Mouse (Mus musculus) hindbrain, embryonic 10.5 days (tissue): Measurements from ENCODE around the gene Hacl1. TPM values are rescaled to one million over a fixed set of nuclear protein-coding genes. Genes with fewer than 3 reads are reported as not detected.

ENCODE experiments used
- DNase-seq: peaks from one replicate; pipeline ENCODE4 v3.0.0-alpha.2; 2017; ENCODE audit warnings: low spot score
- H3K27ac ChIP-seq: fragments of 300-500 bp; sonication (generic); 2 replicates; pipeline ENCODE4 v1.5.1; 2016; ENCODE audit warnings: mild to moderate bottlenecking, moderate library complexity
- H3K27me3 ChIP-seq: fragments of 300-500 bp; sonication (generic); 2 replicates; pipeline ENCODE4 v1.6.1; 2016; ENCODE audit warnings: mild to moderate bottlenecking; ENCODE audit not compliant: poor library complexity, insufficient read depth, severe bottlenecking
- H3K36me3 ChIP-seq: fragments of 300-500 bp; sonication (generic); 2 replicates; pipeline ENCODE4 v1.6.1; 2016; ENCODE audit warnings: mild to moderate bottlenecking, moderate library complexity
- H3K4me1 ChIP-seq: fragments of 300-500 bp; sonication (generic); replicated peaks from 2 replicates; pipeline ENCODE4 v1.6.1; 2016; ENCODE audit warnings: mild to moderate bottlenecking
- H3K4me3 ChIP-seq: fragments of 300-500 bp; sonication (generic); 2 replicates; pipeline ENCODE4 v1.5.1; 2016; ENCODE audit warnings: mild to moderate bottlenecking, moderate library complexity
- H3K9me3 ChIP-seq: fragments of 300-500 bp; sonication (generic); 2 replicates; pipeline ENCODE4 v1.6.1; 2016; ENCODE audit warnings: mild to moderate bottlenecking, moderate library complexity
- WGBS: fragments of 180-500 bp; shearing (Covaris S2); methylation state at CpG from one replicate; pipeline ENCODE4 v1.1.7; 2016; 5-methylcytosine and 5-hydroxymethylcytosine counted together
- polyA plus RNA-seq: library from polyadenylated mRNA; unstranded; fragments of >200 nt; fragmentation: Nextera tagmentation; extraction: Ambion mirVana; gene quantifications from 2 replicates; pipeline ENCODE4 v1.2.1, GENCODE M21; 2016

Hacl1 gene
- polyA plus RNA-seq = 8.2 and 8.8 TPM in 2 replicates

- Histone ChIP-seq H3K27ac (peak within 1 kb of the TSS; percentile 93), H3K4me1 (peaks cover 17% of the 10 kb centered on the region), H3K27me3 (no peaks in the 10 kb centered on the region), H3K4me3 (peak within 1 kb of the TSS; percentile 77), H3K36me3 (no peaks in the 10 kb centered on the region), H3K9me3 (no peaks in the 10 kb centered on the region)
- DNase-seq = peak; percentile 89
- WGBS = under 1% methylated on average over 30 of the region's 30 CpGs
These were observed at the start of gene Hacl1, which contains the start of gene Btd for GRCm38 (mm10) chr14:31640890-31641505. Gene Hacl1 (minus strand): TSS chr14:31641286. Gene Btd (plus strand): TSS chr14:31641028.

- no peak overlapping the region for H3K4me3 ChIP-seq
- 89% methylated on average over 1 of the region's 1 CpGs for WGBS
- H3K4me1 ChIP-seq = peaks cover 8% of the 10 kb centered on the region
- no peak for DNase-seq
- H3K27ac ChIP-seq = no peak overlapping the region
- H3K27me3 ChIP-seq = no peaks in the 10 kb centered on the region
- H3K36me3 ChIP-seq = no peaks in the 10 kb centered on the region
- no peaks in the 10 kb centered on the region for H3K9me3 ChIP-seq
These were observed 45.1 kb upstream of the Hacl1 start for GRCm38 (mm10) chr14:31686231-31686630.

DNA sequence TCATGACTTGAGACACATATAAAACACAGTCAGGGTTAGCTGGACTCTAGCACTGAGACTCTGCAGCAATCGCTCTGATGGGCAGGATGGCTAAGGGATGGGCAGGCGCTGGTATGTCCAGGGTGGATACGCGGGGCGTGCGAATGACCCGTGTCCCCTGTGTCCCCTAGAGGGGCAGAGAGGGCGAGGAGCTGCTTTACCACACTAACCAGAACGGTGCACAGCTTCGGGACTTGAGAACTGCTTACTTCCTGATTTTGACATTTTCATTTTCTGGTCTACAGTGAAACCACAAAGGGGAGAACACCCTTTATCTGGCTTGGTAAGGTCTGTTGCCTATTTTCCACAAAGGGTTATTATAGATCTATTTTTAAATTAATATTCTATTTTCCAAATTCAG, 44.6 kb upstream of the Hacl1 start:
- Histone ChIP-seq H3K36me3 (no peaks in the 10 kb centered on the region), H3K27ac (no peak overlapping the region), H3K27me3 (no peaks in the 10 kb centered on the region), H3K4me1 (peaks cover 8% of the 10 kb centered on the region), H3K9me3 (no peaks in the 10 kb centered on the region), H3K4me3 (no peak overlapping the region)
- DNase-seq = no peak
- 88% methylated on average over 10 of the region's 10 CpGs for WGBS

DNA sequence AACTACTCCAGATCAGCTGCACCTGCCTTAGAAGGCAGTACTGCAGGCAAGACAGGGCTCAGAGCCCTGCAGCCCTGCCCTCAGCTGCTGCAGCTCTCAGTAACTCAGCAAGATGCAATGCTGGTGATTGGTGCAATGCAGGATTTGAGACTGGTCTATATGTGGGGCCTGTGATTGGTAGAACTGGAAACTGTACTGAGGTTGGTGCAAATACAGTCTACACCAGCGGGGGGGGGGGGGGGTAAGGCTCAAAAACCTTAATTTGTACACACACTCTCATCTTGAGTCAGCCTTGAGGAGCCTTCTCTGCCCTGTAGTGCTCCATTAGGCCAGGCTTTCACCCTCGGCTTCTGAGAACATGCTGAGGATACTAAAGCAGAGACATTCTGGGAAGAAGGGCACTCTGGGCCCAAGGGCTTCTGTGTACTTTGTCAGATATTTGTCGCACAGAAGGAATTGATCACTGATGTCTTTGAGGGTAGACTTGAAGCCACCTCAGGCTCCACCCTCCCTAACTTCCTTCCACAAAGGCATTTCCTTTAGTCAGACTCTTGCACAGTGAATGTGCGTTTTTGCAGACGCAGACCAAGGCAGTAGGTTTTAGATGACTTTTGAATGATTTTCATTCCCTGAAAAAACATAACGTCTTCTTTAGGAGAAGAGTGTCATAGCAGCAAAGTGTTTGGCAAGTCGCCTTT, 43.4 kb upstream of the Hacl1 start:
- Histone ChIP-seq H3K36me3 (no peaks in the 10 kb centered on the region), H3K27me3 (no peaks in the 10 kb centered on the region), H3K9me3 (no peaks in the 10 kb centered on the region), H3K4me1 (peaks cover 8% of the 10 kb centered on the region), H3K4me3 (no peak overlapping the region), H3K27ac (0 out of 2 replicates have a peak overlapping the region, but pooled peaks have one; percentile 35)
- 79% methylated on average over 7 of the region's 7 CpGs for WGBS
- DNase-seq = no peak

GRCm38 (mm10) chr14:31683610-31684009, 42.5 kb upstream of the Hacl1 start:
- Histone ChIP-seq H3K4me1 (peaks cover 8% of the 10 kb centered on the region), H3K9me3 (no peaks in the 10 kb centered on the region), H3K27me3 (no peaks in the 10 kb centered on the region), H3K36me3 (no peaks in the 10 kb centered on the region), H3K27ac (no peak overlapping the region), H3K4me3 (no peak overlapping the region)
- 83% methylated on average over 2 of the region's 2 CpGs for WGBS
- DNase-seq = no peak

- H3K27ac ChIP-seq = 0 out of 2 replicates have a peak overlapping the region, but pooled peaks have one; percentile 45
- no peaks in the 10 kb centered on the region for H3K36me3 ChIP-seq
- H3K27me3 ChIP-seq = no peaks in the 10 kb centered on the region
- 54% methylated on average over 5 of the region's 5 CpGs for WGBS
- H3K9me3 ChIP-seq = no peaks in the 10 kb centered on the region
- no peak overlapping the region for H3K4me3 ChIP-seq
- DNase-seq = no peak
- H3K4me1 ChIP-seq = peaks cover 8% of the 10 kb centered on the region
These were observed 41.0 kb upstream of the Hacl1 start for GRCm38 (mm10) chr14:31681931-31682555.

DNA sequence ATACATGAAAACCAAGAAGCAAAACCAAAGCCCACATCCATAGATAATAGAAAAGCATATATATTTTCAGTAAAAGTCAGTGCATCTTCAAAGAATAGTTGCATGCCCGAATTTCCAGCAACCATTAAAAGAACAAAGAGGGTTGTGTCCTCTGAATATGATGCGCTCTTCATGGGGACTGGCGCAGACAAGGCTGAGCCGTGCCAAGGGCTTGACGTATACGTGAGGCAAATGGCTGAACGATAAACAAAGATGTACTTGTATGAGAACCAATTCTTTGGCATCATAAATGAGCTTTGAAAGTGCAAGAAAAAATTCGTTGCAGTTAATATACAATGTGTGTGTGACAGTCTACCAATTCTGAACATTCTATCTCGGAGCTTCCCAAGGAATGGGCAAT, 40.2 kb upstream of the Hacl1 start:
- DNase-seq = no peak
- Histone ChIP-seq H3K4me1 (peaks cover 2% of the 10 kb centered on the region), H3K27me3 (no peaks in the 10 kb centered on the region), H3K27ac (no peak overlapping the region), H3K36me3 (no peaks in the 10 kb centered on the region), H3K4me3 (no peak overlapping the region), H3K9me3 (no peaks in the 10 kb centered on the region)
- WGBS = 92% methylated on average over 9 of the region's 9 CpGs

DNA sequence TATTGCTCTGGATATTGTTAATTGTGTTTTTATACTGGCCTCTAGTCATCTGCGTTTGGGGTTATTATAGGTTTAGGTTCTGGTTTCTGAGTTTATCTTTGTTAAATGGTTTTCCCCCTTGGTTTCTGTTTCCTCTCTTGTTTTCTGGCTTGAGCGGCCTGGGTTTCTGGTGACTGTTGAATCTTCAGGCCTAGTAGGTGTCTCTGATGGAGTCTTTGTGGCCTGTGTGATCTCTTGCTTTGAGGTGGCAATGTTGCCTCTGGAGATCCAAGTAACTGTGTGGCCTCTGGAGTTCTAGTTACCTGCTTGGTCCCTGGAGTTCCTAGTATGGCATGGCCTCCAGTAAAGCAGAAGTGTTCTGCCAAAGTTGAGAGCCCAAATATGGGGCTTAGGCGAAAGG, 39.6 kb upstream of the Hacl1 start:
- Histone ChIP-seq H3K27me3 (no peaks in the 10 kb centered on the region), H3K27ac (no peak overlapping the region), H3K36me3 (no peaks in the 10 kb centered on the region), H3K9me3 (no peaks in the 10 kb centered on the region), H3K4me3 (no peak overlapping the region), H3K4me1 (no peaks in the 10 kb centered on the region)
- 90% methylated on average over 3 of the region's 3 CpGs for WGBS
- no peak for DNase-seq

DNA sequence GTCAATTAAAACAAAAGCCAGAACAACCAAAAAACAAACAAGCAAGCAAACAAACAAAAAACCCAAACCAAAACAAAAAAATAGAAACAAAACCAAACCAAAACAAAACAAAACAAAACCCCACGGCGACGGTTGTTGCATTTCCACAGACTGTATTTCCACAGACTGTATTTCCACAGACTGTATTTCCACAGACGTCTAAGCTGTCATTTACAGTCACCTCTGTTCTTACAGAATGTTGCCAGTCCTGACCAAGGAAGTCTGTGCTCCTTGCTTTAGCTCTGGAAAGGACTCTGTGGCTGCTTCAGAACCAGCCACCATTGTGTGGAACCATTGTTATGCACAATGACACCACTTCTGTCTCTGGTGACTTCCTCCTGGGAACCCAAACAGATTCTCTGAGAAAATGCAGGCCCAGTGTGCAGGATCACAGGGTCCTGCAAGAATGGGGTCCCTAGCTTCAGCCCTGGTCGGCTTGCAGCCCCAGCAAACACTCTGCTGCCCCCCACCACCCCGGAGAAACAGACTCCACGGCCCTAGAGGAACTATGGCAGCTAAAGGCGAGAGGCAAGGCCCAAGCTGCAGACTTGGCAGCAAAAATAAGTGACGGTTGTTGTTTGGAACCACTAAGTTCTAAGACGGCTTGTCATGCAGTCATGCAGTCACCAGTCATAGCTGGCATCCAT, 30.7 kb upstream of the Hacl1 start:
- peak overlapping the region; percentile 66 for H3K27ac ChIP-seq
- 47% methylated on average over 10 of the region's 10 CpGs for WGBS
- no peak for DNase-seq

GRCm38 (mm10) chr14:31669642-31670490, 28.8 kb upstream of the Hacl1 start:
- Histone ChIP-seq H3K27ac (peak overlapping the region; percentile 78), H3K4me1 (peaks cover 47% of the 10 kb centered on the region), H3K27me3 (no peaks in the 10 kb centered on the region), H3K9me3 (no peaks in the 10 kb centered on the region), H3K36me3 (peaks cover 10% of the 10 kb centered on the region), H3K4me3 (no peak overlapping the region)
- WGBS = 74% methylated on average over 15 of the region's 15 CpGs
- peak; percentile 35 for DNase-seq

More for the DNA sequence above, 30.7 kb upstream of the Hacl1 start:
- H3K4me1 ChIP-seq = peaks cover 40% of the 10 kb centered on the region
- H3K27me3 ChIP-seq = no peaks in the 10 kb centered on the region
- H3K9me3 ChIP-seq = no peaks in the 10 kb centered on the region
- H3K36me3 ChIP-seq = peaks cover 8% of the 10 kb centered on the region
- H3K4me3 ChIP-seq = no peak overlapping the region

DNA sequence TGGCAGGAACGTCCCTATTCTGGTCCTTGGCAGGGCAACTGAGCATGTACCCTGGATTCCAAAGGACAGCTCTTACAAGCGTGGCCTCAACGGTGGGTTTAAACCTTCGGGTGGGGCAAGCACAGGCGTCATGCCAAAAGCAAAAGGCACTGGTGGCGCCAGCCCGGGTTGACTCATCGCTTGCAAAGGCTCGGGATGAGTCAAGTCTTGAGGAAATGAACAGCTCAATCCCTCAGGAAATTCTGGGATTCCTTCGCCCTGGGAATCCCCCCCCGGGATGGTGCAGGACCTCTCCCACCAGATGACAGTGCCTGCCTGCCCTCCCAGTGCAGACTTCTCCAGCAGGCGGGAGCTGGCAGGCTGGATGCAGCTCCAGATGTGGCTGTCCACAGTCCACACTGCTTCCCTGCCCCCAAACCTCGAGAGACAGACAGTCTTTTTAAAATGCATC, 28.1 kb upstream of the Hacl1 start:
- no peak overlapping the region for H3K4me3 ChIP-seq
- peaks cover 47% of the 10 kb centered on the region for H3K4me1 ChIP-seq
- H3K27ac ChIP-seq = peak overlapping the region; percentile 78
- no peaks in the 10 kb centered on the region for H3K27me3 ChIP-seq
- DNase-seq = no peak
- WGBS = 69% methylated on average over 13 of the region's 13 CpGs
- peaks cover 10% of the 10 kb centered on the region for H3K36me3 ChIP-seq
- no peaks in the 10 kb centered on the region for H3K9me3 ChIP-seq

GRCm38 (mm10) chr14:31668326-31668725, 27.2 kb upstream of the Hacl1 start:
- peak overlapping the region; percentile 78; the same call in 1 of the 2 replicates for H3K27ac ChIP-seq
- H3K4me1 ChIP-seq = peaks cover 54% of the 10 kb centered on the region
- no peak overlapping the region for H3K4me3 ChIP-seq
- no peaks in the 10 kb centered on the region for H3K9me3 ChIP-seq
- WGBS = 83% methylated on average over 13 of the region's 13 CpGs
- DNase-seq = no peak
- no peaks in the 10 kb centered on the region for H3K27me3 ChIP-seq
- peaks cover 10% of the 10 kb centered on the region for H3K36me3 ChIP-seq
